30 mouse cellular contexts compared by ENCODE assay signal in genomic region chr4:99392986-99393385, GRCm38 (mm10).
"Had no signal": no experiment of that assay in that cellular context is flagged by ENCODE, and none has a peak within 500 bp of the region (broad histone marks: within the 10 kb centered on the region; RNA-seq: fewer than 3 reads in every experiment).

No protein-coding gene starts in this region.

- ATAC-seq: liver, embryonic 12.5 days; liver, postnatal 0 days; lung, postnatal 0 days; midbrain, embryonic 13.5 days; midbrain, embryonic 15.5 days; midbrain, embryonic 16.5 days had no signal

- H3K27me3 ChIP-seq: limb, embryonic 12.5 days; limb, embryonic 13.5 days; limb, embryonic 15.5 days; liver, embryonic 12.5 days; liver, embryonic 13.5 days; liver, embryonic 15.5 days; lung, embryonic 15.5 days; megakaryocyte, embryonic 14.5 days; midbrain, embryonic 12.5 days; midbrain, embryonic 13.5 days; midbrain, embryonic 15.5 days had no signal

- H3K4me1 ChIP-seq: limb, embryonic 10.5 days; limb, embryonic 12.5 days; limb, embryonic 13.5 days; limb, embryonic 15.5 days; liver, embryonic 12.5 days; liver, embryonic 13.5 days; liver, embryonic 15.5 days; lung, embryonic 15.5 days; megakaryocyte, embryonic 14.5 days; midbrain, embryonic 12.5 days; midbrain, embryonic 13.5 days; midbrain, embryonic 15.5 days had no signal

- H3K9ac ChIP-seq: limb, embryonic 12.5 days; limb, embryonic 13.5 days; limb, embryonic 15.5 days; liver, embryonic 12.5 days; liver, embryonic 13.5 days; liver, embryonic 14.5 days; liver, embryonic 15.5 days; liver, postnatal 0 days; lung, embryonic 14.5 days; lung, embryonic 15.5 days; midbrain, embryonic 12.5 days; midbrain, embryonic 13.5 days; midbrain, embryonic 15.5 days had no signal

- H3K4me2 ChIP-seq: limb, embryonic 12.5 days; limb, embryonic 13.5 days; limb, embryonic 15.5 days; liver, embryonic 11.5 days; liver, embryonic 12.5 days; liver, embryonic 13.5 days; liver, embryonic 15.5 days; lung, embryonic 14.5 days; lung, embryonic 15.5 days; midbrain, embryonic 12.5 days; midbrain, embryonic 13.5 days; midbrain, embryonic 15.5 days had no signal

- H3K27ac ChIP-seq: left cerebral cortex, adult 2 months; limb, embryonic 10.5 days; limb, embryonic 12.5 days; limb, embryonic 13.5 days; limb, embryonic 15.5 days; liver, embryonic 12.5 days; liver, embryonic 13.5 days; liver, embryonic 14.5 days; liver, embryonic 15.5 days; lung, embryonic 15.5 days; macrophage; midbrain, embryonic 12.5 days; midbrain, embryonic 13.5 days; midbrain, embryonic 15.5 days had no signal

- H3K9me3 ChIP-seq: limb, embryonic 10.5 days; limb, embryonic 12.5 days; limb, embryonic 15.5 days; liver, embryonic 12.5 days; liver, embryonic 13.5 days; liver, embryonic 15.5 days; lung, embryonic 15.5 days; midbrain, embryonic 12.5 days; midbrain, embryonic 13.5 days; midbrain, embryonic 15.5 days had no signal

- DNase-seq: left cerebral cortex, postnatal 4 days; liver; liver, embryonic 13.5 days; liver, postnatal 0 days; lung, adult 18-20 months; lung, adult 2 months; lung, embryonic 14.5 days; lung, postnatal 10 days; lung, postnatal 14 days; lung, postnatal 36 days; lung, postnatal 4 days; midbrain, embryonic 14.5 days had no signal

- H3K36me3 ChIP-seq: limb, embryonic 10.5 days; limb, embryonic 12.5 days; limb, embryonic 13.5 days; limb, embryonic 15.5 days; liver, embryonic 12.5 days; liver, embryonic 13.5 days; liver, embryonic 15.5 days; lung, embryonic 15.5 days; midbrain, embryonic 12.5 days; midbrain, embryonic 13.5 days; midbrain, embryonic 15.5 days had no signal

- H3K4me3 ChIP-seq: left cerebral cortex, adult 2 months; limb, embryonic 10.5 days; limb, embryonic 12.5 days; limb, embryonic 13.5 days; limb, embryonic 15.5 days; liver, embryonic 12.5 days; liver, embryonic 13.5 days; liver, embryonic 15.5 days; lung, embryonic 15.5 days; megakaryocyte, embryonic 14.5 days; midbrain, embryonic 12.5 days; midbrain, embryonic 13.5 days; midbrain, embryonic 15.5 days; myocyte had no signal
